Mouse (Mus musculus) neutrophil, adult 5-6 weeks (primary cell): ENCODE measurements around the gene Bhlha9. TPM values are rescaled to one million over a fixed set of nuclear protein-coding genes. Genes with fewer than 3 reads are reported as not detected.
"Not testable (repeated sequence)": the region's sequence is repeated elsewhere in the genome, so short reads cannot be mapped to it uniquely, and the experiment has no call there.

Source experiments
- ATAC-seq: fragments of 151-379, 151-347 bp; 2 replicates; pipeline ENCODE4 v1.8.0; 2017; ENCODE audit warnings: mild to moderate bottlenecking, moderate TSS enrichment; ENCODE audit not compliant: insufficient number of reproducible peaks, poor library complexity, low FRiP score, severe bottlenecking; ENCODE audit errors: extremely low read depth
- total RNA-seq: library from RNA; stranded (forward); fragments of 200-1000 nt; gene quantifications from 2 replicates; pipeline ENCODE4 v1.2.3, GENCODE M21; 2017

Gene Bhlha9
- total RNA-seq, 1 experiment from 2014 or later: not detected

DNA sequence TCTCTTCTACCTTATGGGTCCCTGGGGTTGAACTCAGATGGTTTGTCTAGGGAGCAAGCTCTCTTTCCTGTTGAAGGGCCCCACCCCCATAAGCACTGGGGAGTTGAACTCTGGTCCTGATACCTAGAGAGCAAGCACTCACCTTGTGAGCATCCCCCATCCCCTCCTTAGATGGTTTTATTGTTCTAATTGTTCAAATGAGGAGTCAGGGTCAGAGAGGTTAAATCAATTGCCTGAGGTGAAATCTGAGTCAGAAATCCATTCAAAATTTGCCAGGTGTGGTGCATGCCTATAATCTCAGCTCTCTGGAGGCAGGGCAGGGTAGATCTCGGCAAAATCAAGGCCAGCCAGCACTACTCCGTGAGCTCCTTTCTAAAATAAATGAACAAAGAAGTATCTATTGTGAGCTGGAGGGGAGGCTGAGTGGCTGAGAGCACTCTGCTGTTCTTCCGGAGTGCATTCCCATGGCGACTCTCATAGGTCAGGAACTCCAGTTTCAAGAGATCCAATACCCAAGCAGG lies 14.8 kb upstream of the Bhlha9 start:
- no peak for ATAC-seq

DNA sequence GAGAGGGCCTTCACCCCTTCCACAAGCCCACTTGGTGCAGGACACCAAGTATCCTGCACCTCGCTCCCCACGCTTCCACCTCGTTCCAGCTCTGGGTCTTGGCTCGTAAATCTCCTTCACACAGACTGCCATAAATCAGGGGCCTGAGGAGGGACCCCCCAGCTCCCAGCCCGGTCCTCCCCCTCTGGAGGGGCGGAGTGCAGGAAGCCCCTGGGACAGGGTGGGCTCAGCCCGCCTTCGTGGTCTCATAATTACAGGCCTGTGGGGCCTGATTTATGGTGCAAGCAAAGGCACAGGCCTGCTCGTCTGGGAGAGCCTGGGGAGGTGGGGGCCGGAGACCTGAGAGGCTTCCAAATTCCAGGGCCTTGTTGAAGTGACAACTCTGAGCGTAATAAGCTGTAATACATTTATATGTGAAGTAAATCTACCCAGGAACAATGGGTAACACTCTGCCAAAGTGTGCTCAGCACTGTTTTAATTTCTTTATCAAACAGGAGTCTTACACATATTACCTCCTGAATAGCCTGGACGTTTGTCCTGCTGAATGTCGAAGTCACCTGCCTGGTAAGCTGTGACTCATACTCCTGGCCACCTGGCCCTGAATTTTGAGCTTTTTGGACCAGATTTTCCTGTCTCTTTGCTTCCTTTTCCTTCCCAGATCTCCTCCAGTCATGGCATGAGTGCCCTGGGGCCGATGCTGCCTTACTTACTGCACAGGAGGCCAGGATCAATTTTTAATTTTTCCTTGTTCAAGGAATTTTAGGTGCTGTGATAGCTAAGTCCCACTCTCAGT lies 12.9 kb upstream of the Bhlha9 start:
- ATAC-seq: no peak

DNA sequence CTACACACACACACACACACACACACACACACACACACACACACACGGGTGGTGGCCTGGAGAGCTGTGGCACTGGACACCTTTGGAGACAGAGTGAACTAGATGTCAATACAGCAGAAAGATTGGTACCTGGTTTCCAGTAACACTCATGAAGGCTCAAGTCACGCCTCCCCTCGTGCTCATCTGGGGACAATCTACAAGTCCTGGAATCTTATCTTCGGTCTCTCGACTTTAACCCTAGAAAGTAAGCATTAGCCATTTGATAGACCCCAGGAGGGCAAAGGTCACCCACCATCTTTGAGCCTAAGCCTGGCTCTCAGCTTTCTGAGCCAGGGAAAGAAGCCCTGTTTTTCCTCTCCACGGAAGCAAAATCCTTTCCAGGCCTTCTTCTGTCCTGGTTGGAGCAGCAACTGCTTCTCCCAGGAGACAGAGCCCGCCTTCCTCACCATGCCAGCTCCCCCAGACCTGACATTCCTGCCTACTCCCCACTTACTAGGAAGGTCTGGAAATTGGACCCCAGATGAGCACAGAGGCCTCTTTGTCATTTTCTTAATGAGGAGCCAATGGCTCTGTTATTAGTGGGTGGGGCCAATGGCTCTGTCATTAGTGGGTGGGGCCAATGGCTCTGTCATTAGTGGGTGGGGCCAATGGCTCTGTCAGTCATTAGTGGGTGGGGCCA lies 10.3 kb upstream of the Bhlha9 start:
- ATAC-seq: no peak

- no peak for ATAC-seq
Observed at GRCm38 (mm10) chr11:76666002-76666649, 6.1 kb upstream of the Bhlha9 start.

- ATAC-seq: no peak
Observed at GRCm38 (mm10) chr11:76667807-76668206, 4.5 kb upstream of the Bhlha9 start.

GRCm38 (mm10) chr11:76672561-76673384 lies 503 bp downstream of the Bhlha9 start:
- no peak for ATAC-seq

DNA sequence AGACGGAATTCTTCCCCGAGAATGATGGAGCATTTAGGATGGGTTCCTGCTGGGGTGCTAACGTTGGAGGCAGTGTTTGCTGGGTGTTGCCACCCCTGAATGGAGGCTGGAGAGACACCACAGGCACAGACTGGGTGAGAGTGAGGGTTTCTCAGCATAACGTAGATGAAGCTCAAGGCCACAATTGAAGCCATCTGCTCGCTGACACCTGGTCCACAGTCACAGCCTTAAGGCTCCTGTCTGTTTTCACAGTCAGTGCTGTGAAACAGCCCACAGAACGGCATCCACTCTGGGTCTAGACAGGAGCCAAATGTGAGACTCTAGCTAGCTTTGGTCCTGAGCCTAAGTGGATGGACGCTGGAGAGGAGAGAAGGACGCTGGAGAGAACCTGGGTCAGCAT lies 1.9 kb downstream of the Bhlha9 start:
- ATAC-seq: no peak

DNA sequence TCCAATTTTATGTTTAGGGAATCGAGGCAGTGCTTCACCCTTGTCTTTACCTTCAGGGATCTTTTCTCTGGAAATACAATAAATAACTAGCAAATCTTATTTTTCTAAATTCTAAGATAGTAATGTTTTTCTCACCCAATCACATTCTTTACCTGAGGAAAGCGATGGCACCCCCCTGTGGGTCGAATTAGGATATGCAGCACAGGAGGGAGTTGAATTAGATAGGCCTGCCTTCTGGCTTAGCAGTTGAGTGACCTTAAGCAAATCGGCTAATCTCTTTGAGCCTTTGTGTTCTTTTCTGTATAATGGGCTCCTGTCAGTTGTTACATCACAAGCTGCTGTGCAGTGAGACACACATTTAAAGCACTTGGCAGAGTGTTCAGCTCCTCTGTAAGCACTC lies 2.4 kb downstream of the Bhlha9 start:
- no peak for ATAC-seq

GRCm38 (mm10) chr11:76679508-76679907 lies 7.2 kb downstream of the Bhlha9 start, which contains the start of gene Trarg1:
Gene Trarg1 (plus strand): TSS chr11:76679808.
- not testable (repeated sequence) for ATAC-seq

DNA sequence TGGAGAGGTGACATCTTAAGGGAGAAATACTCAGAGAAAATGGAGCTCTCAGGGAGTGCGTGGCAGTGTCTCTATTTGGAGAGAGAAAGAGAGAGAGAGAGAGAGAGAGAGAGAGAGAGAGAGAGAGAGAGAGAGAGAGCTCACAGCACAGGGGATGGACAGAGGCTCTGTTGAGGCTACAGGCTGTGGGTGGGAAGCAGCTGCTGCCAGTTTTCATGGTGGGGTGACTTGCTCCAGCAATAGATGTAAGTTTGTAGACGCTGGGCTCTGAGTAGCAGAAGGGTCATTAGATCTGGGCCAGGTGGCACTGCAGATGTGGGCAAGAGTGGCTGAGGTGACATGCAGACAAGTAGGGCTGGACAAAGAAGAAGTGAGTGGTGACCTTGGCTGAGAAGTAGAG lies 13.3 kb downstream of the Bhlha9 start:
- no peak for ATAC-seq

DNA sequence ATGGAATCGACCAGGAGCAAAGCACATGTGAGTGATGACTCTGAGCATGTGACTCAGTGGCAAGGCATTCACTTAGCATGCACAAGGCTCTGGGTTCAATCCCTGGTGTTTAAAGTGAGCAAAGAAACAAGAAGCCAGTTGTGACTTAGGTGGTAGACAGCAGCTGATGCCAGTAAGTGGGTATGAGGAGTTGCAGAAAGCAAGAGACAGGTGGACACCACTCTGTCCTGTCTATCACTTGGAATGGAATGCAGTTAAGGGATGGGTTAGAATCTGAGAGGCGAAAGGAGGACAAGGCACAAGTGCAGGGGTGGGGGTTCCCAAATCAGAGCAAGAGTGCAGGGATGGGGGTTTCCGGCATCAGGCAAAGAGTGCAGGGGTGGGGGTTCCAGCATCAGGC lies 19.8 kb downstream of the Bhlha9 start:
- no peak for ATAC-seq

DNA sequence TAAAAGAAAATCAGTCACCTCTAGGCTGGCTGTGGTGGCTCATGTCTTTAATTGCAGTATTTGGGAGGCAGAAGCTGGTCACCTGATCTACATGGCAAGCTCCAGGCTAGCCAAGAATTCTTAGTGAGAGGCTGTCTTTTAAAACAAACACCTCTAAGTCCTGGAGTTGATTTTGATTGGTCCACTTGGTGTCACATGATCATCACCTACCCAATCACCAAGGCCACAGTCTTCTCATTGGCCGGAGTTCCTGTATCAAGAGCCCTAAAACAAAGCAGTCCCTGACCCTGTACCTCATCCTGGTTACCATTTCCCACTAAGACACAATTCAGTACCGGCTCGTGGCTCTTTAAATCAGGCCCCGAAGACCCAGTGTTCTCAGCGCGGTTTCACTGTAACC lies 23.5 kb downstream of the Bhlha9 start:
- ATAC-seq: no peak

DNA sequence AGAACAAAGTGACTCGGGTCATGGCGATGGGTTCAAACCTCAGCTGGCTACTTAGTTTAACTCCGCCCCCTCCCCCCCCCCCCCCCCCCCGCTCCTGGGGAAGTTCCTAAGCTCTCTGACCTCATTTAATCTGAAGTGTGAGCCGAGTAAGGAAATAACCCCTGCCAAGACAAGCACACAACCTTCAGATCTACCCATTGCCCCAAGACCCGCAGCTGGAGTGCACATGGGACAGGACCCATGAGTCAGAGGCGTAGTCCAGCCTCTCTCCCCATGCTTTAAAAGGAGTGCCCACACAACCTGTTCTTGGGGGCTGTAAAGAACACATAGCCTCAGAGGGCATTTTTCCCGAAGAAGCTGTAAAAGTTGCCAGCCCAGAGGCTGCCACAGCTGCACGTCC lies 27.4 kb downstream of the Bhlha9 start:
- ATAC-seq: no peak

DNA sequence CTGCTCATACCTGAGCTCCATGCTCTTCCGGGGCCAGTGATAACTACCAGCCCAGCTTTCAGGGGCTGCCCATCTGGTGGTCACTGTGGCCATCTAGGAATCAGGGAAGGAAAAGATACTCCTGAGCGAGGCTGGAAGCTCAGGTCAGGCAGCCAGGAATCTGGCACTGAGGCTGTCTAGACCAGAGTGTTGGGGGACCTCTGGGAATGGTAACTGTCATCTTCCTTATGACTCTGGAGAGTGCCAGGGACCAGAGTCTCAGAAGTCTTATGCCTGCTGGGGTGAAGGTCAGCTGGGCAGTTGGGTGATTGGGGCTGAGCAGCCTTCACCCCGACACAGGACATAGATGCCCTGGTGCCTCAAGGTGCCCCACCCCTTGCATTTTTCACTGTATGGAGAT lies 35.4 kb downstream of the Bhlha9 start:
- no peak for ATAC-seq

DNA sequence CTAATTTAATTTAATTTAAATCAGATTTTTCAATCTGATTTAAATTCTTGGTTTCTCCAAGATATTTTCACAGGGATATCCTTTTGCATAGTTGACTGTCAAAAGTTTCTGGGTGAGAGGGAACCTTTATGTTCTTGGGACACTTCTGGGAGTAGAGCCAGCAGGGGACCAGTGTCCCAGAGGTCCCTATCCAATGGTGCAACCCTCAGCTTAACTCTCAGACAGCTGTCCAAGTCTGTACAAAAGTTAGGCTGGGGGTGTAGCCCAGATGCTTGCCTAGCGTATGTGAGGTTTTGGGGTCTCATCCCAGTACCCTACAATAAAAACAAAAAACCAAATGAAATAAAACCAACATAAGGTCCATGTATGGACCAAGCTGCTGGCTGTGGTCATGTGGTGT lies 35.8 kb downstream of the Bhlha9 start:
- no peak for ATAC-seq

DNA sequence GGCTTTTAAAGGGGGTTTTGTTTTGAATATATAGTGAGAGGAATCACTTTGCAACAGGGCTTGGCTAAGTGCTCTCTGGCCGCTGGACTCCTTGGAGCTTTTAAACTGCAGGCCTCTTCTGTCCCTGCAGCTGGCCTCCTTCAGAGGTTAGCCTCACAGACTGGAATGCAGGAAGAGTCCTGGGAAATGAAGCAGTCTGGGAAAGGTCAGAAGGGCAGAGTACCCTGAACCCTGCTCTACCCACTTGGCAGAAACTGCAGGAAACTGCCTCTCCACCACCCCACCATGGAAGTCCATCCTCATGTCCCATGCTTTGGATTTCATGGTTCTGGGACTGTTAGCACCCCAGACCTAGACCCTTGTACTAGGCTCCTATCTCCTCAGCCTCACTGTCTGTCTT lies 36.6 kb downstream of the Bhlha9 start:
- no peak for ATAC-seq

DNA sequence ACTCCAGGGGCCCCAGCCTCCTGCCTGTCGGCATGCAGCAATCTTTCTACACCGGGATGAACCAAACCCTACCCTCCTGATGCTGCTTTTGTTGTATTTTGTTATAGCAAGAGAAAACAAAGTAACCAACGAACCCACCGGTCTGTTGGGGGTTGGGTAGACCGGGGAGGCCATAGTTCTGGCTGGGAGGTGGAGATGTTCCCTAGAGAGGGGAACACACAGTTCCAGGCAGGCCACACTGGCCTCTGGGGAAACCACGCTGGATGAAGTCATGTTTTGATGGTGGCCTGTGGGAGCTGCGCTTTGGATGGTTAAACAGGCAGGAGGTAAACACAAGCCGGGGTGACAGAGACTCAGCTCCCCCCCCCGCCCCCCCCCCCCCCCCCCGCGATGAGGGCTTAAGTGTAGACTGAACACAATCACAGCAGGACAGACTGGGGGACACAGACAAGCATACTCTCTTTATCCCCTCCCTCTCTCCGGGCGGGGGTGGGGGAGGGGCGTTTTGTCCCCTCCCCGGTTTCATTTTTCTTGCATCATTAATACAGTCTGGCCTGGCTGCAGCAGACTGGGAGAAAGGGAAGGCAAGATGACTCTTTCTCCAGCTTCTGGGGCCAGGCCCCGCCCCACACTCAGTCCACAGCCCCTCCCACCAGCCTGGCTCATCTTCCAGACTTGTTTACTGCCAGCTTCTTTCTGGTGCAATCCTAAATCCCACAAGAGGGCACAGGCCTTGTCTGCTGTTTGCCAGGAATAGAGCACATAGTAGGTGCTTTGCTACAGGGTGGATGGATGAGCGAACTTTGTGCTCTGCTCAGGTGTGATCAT lies 37.6 kb downstream of the Bhlha9 start:
- ATAC-seq: no peak

DNA sequence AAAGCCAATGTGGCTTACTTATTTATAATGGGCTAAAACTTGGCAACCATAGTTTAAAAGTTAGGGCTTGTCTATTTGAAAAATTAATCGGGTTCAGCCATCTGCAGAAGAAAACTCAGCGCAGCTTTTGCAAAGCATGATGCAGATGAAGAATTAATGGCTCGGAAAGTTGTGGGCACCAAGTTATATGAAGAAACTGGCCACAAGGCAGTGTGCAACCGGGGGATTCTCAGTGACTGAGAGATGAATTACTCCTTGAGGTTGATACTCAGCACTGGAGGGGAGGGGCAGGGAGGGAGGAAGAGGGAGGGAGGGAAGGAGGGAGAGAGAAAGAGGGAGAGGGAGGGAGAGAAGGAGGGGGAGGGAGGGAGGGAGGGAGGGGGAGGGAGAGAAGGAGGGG lies 44.7 kb downstream of the Bhlha9 start:
- ATAC-seq: no peak
